Mouse (Mus musculus): ENCODE measurements around the gene Spp1. TPM values are rescaled to one million over a fixed set of nuclear protein-coding genes. Genes with fewer than 3 reads are reported as not detected.
A peak's percentile ranks its signal among the peaks of the same experiment; 100 is the strongest.
"Not testable (repeated sequence)": the region's sequence is repeated elsewhere in the genome, so short reads cannot be mapped to it uniquely, and the experiment has no call there.

The Spp1 gene
- polyA plus RNA-seq, 1 experiment from 2014 or later: 10.1 TPM

- H3K4me3 ChIP-seq (ENCODE audit: low read depth, low read length): no peak overlapping the region
- H3K4me1 ChIP-seq (replicated peaks; ENCODE audit: control insufficient read depth, insufficient read depth, low read length): no peaks in the 10 kb centered on the region
- H3K27ac ChIP-seq (ENCODE audit: low read depth, low read length): no peak overlapping the region
- TF ChIP-seq CTCF (IDR thresholded peaks at IDR 0.05; ENCODE audit: low read depth): no peak
- H3K36me3 ChIP-seq (ENCODE audit: control insufficient read depth, insufficient read depth): no peaks in the 10 kb centered on the region
- H3K9me3 ChIP-seq (ENCODE audit: control insufficient read depth): no peaks in the 10 kb centered on the region
- no peak overlapping the region for H3K4me2 ChIP-seq (replicated peaks; ENCODE audit: low read depth)
- WGBS: 67% methylated on average over 1 of the region's 1 CpGs
- H3K27me3 ChIP-seq (replicated peaks; ENCODE audit: control insufficient read depth, insufficient read depth, low read length): no peaks in the 10 kb centered on the region
- H3K9ac ChIP-seq (ENCODE audit: low read depth, low read length): no peak overlapping the region
- ATAC-seq: no peak
Measured at GRCm38 (mm10) chr5:104442850-104443249, 7.9 kb downstream of the Spp1 start.

DNA sequence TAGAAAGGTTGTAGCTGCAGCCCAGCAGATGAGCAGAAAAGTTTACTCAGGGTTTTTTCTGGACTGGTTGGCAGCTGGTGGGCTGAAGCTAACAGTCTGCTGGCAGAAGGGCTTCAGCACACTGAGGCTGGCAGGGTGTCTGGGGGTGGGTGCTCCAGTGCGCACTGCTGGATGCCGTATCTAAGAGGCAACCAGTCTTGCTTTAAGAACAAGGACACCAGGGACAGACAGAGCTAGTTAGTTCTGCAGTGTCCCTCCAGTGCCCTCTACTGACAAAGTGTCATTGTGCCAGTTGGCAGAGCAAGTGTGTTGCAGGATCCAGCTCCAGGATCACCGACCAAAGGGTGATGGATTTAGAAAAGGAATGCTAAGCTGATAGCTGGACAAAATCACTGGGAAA is 11.2 kb downstream of the Spp1 start:
- whole genome bisulfite sequencing: 10% methylated on average over 3 of the region's 3 CpGs
- ATAC-seq: no peak
- Histone ChIP-seq H3K27me3 (replicated peaks; ENCODE audit: control insufficient read depth, insufficient read depth, low read length) (no peaks in the 10 kb centered on the region; the same call in 1 of the 2 replicates), H3K9me3 (ENCODE audit: control insufficient read depth) (no peaks in the 10 kb centered on the region), H3K9ac (ENCODE audit: low read depth, low read length) (no peak overlapping the region), H3K4me3 (ENCODE audit: low read depth, low read length) (no peak overlapping the region), H3K27ac (ENCODE audit: low read depth, low read length) (no peak overlapping the region), H3K36me3 (ENCODE audit: control insufficient read depth, insufficient read depth) (no peaks in the 10 kb centered on the region), H3K4me1 (replicated peaks; ENCODE audit: control insufficient read depth, insufficient read depth, low read length) (no peaks in the 10 kb centered on the region), H3K4me2 (replicated peaks; ENCODE audit: low read depth) (no peak overlapping the region)
- peak; percentile 92 for TF ChIP-seq CTCF (IDR thresholded peaks at IDR 0.05; ENCODE audit: low read depth)

DNA sequence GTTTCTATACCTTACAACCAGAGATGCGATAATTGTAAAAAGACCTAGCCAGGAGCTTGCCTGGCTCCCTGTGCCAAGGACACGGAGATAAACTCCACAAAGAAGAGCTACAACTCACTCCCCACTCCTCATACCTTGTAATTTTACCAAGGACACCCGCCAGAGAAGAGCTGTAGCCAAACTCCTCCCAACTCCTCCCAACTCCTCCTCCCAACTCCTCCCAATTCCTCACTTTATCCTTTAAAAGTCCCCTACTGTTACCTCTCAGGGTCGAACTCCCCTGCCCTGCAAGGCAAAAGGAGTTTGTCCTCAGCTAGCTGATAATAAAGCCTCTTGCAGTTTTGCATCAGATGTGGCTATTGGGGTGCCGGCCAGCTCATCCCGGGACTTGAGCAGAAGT is 13.4 kb downstream of the Spp1 start:
- 29% methylated on average over 6 of the region's 6 CpGs for WGBS
- not testable (repeated sequence) for H3K4me2 ChIP-seq (replicated peaks; ENCODE audit: low read depth); H3K4me1 ChIP-seq (replicated peaks; ENCODE audit: control insufficient read depth, insufficient read depth, low read length); H3K9ac ChIP-seq (ENCODE audit: low read depth, low read length); H3K36me3 ChIP-seq (ENCODE audit: control insufficient read depth, insufficient read depth); H3K9me3 ChIP-seq (ENCODE audit: control insufficient read depth); H3K27me3 ChIP-seq (replicated peaks; ENCODE audit: control insufficient read depth, insufficient read depth, low read length); H3K4me3 ChIP-seq (ENCODE audit: low read depth, low read length); H3K27ac ChIP-seq (ENCODE audit: low read depth, low read length); ATAC-seq

- WGBS: 52% methylated on average over 3 of the region's 3 CpGs
- Histone ChIP-seq H3K9me3 (ENCODE audit: control insufficient read depth) (no peaks in the 10 kb centered on the region), H3K27me3 (replicated peaks; ENCODE audit: control insufficient read depth, insufficient read depth, low read length) (no peaks in the 10 kb centered on the region; the same call in 1 of the 2 replicates), H3K27ac (ENCODE audit: low read depth, low read length) (no peak overlapping the region), H3K4me1 (replicated peaks; ENCODE audit: control insufficient read depth, insufficient read depth, low read length) (no peaks in the 10 kb centered on the region), H3K4me2 (replicated peaks; ENCODE audit: low read depth) (no peak overlapping the region), H3K9ac (ENCODE audit: low read depth, low read length) (no peak overlapping the region), H3K36me3 (ENCODE audit: control insufficient read depth, insufficient read depth) (no peaks in the 10 kb centered on the region), H3K4me3 (ENCODE audit: low read depth, low read length) (no peak overlapping the region)
- no peak for ATAC-seq
- TF ChIP-seq CTCF (IDR thresholded peaks at IDR 0.05; ENCODE audit: low read depth): no peak
Measured at GRCm38 (mm10) chr5:104449491-104449890, 14.6 kb downstream of the Spp1 start.

DNA sequence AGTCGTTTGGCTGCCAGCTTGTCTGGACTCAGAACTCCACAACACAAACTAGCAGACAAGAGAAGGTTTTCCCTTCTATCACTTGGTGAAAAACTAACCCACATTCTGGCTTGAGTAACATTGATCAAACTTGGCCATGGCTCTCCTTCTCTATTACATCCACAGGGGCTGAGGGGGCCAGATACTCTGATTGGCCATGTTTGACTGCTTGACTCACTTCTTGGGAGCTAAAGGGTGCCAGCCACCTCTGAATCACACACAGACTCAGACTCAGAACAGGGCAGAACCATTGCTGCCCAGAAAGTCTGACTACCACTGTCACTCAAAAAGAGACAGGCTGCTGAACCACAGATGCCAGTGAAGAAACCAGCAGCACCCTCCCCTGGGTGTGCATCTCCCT is 18.2 kb downstream of the Spp1 start:
- no peak for TF ChIP-seq CTCF (IDR thresholded peaks at IDR 0.05; ENCODE audit: low read depth)
- no peak overlapping the region for H3K27ac ChIP-seq (ENCODE audit: low read depth, low read length)
- H3K4me3 ChIP-seq (ENCODE audit: low read depth, low read length): no peak overlapping the region
- H3K9me3 ChIP-seq (ENCODE audit: control insufficient read depth): 0 out of 2 replicates have a peak, but pooled peaks cover 4% of the 10 kb centered on the region
- no peak overlapping the region for H3K4me2 ChIP-seq (replicated peaks; ENCODE audit: low read depth)
- H3K27me3 ChIP-seq (replicated peaks; ENCODE audit: control insufficient read depth, insufficient read depth, low read length): no peaks in the 10 kb centered on the region; the same call in 1 of the 2 replicates
- no peak overlapping the region for H3K9ac ChIP-seq (ENCODE audit: low read depth, low read length)
- WGBS: 74% methylated on average over 1 of the region's 1 CpGs
- no peaks in the 10 kb centered on the region for H3K4me1 ChIP-seq (replicated peaks; ENCODE audit: control insufficient read depth, insufficient read depth, low read length)
- no peak for ATAC-seq
- no peaks in the 10 kb centered on the region for H3K36me3 ChIP-seq (ENCODE audit: control insufficient read depth, insufficient read depth)

- Histone ChIP-seq H3K36me3 (ENCODE audit: control insufficient read depth, insufficient read depth) (no peaks in the 10 kb centered on the region), H3K27ac (ENCODE audit: low read depth, low read length) (no peak overlapping the region), H3K4me3 (ENCODE audit: low read depth, low read length) (no peak overlapping the region), H3K9ac (ENCODE audit: low read depth, low read length) (no peak overlapping the region), H3K4me1 (replicated peaks; ENCODE audit: control insufficient read depth, insufficient read depth, low read length) (peaks cover 3% of the 10 kb centered on the region; the same call in 1 of the 2 replicates), H3K9me3 (ENCODE audit: control insufficient read depth) (0 out of 2 replicates have a peak, but pooled peaks cover 4% of the 10 kb centered on the region), H3K27me3 (replicated peaks; ENCODE audit: control insufficient read depth, insufficient read depth, low read length) (no peaks in the 10 kb centered on the region; the same call in 1 of the 2 replicates), H3K4me2 (replicated peaks; ENCODE audit: low read depth) (no peak overlapping the region)
- TF ChIP-seq CTCF (IDR thresholded peaks at IDR 0.05; ENCODE audit: low read depth): no peak
- 87% methylated on average over 6 of the region's 6 CpGs for WGBS
- no peak for ATAC-seq
Measured at GRCm38 (mm10) chr5:104454564-104454963, 19.6 kb downstream of the Spp1 start.
